Mouse (Mus musculus) brain, embryonic 14.5 days (tissue): ENCODE data around the gene Tns4.

Experiments used
- CTCF ChIP-seq: fragments of 200-500 bp; IDR thresholded peaks from 2 replicates; pipeline ENCODE4 v1.5.1; 2012; ENCODE audit warnings: inconsistent platforms, mild to moderate bottlenecking, moderate library complexity, borderline replicate concordance; ENCODE audit not compliant: insufficient read depth, insufficient read length; ENCODE audit errors: extremely low read depth
- POLR2A ChIP-seq: fragments of 200-500 bp; IDR thresholded peaks from 2 replicates; pipeline ENCODE4 v1.6.1; 2012; ENCODE audit warnings: mild to moderate bottlenecking, inconsistent platforms, borderline replicate concordance; ENCODE audit not compliant: poor library complexity, insufficient read depth, insufficient read length, severe bottlenecking; ENCODE audit errors: extremely low read depth

- no peak for TF ChIP-seq CTCF
- no peak for TF ChIP-seq POLR2A
Measured at GRCm38 (mm10) chr11:99081566-99081965, 7.5 kb downstream of the Tns4 start.
